Mouse (Mus musculus) midbrain, embryonic 16.5 days (tissue): ENCODE results near the gene Cog2. TPM values are rescaled to one million over a fixed set of nuclear protein-coding genes. Genes with fewer than 3 reads are reported as not detected.

ENCODE experiments used
- ATAC-seq: fragments of 200-750 bp; cut with Nextera tagmentation; 2 replicates; pipeline ENCODE4 v1.8.0; 2017; ENCODE audit warnings: moderate TSS enrichment
- H3K27ac ChIP-seq: fragments of 300-500 bp; sonication (generic); 2 replicates; pipeline ENCODE4 v1.5.1; 2014; ENCODE audit warnings: mild to moderate bottlenecking, low read length, mixed read lengths
- H3K27me3 ChIP-seq: fragments of 300-500 bp; sonication (generic); 2 replicates; pipeline ENCODE4 v1.6.1; 2014; ENCODE audit warnings: low read depth, low read length, mixed read lengths; ENCODE audit not compliant: control insufficient read depth, insufficient read depth
- H3K36me3 ChIP-seq: fragments of 300-500 bp; sonication (generic); 2 replicates; pipeline ENCODE4 v1.6.1; 2014; ENCODE audit warnings: mild to moderate bottlenecking, low read length, moderate library complexity, mixed read lengths; ENCODE audit not compliant: control insufficient read depth, insufficient read depth
- H3K4me1 ChIP-seq: fragments of 300-500 bp; sonication (generic); 2 replicates; pipeline ENCODE4 v1.6.1; 2014; ENCODE audit warnings: mild to moderate bottlenecking, low read length, mixed read lengths; ENCODE audit not compliant: control insufficient read depth, insufficient read depth
- H3K4me2 ChIP-seq: fragments of 300-500 bp; sonication (generic); 2 replicates; pipeline ENCODE4 v1.6.1; 2014; ENCODE audit warnings: mild to moderate bottlenecking, low read length, mixed read lengths
- H3K4me3 ChIP-seq: fragments of 300-500 bp; sonication (generic); 2 replicates; pipeline ENCODE4 v1.5.1; 2014; ENCODE audit warnings: low read depth, mild to moderate bottlenecking, low read length, moderate library complexity, mixed read lengths
- H3K9ac ChIP-seq: fragments of 300-500 bp; sonication (generic); 2 replicates; pipeline ENCODE4 v1.6.1; 2014; ENCODE audit warnings: low read depth, low read length, mixed read lengths
- H3K9me3 ChIP-seq: fragments of 300-500 bp; sonication (generic); replicated peaks from 2 replicates; pipeline ENCODE4 v1.6.1; 2014; ENCODE audit warnings: mild to moderate bottlenecking, low read length, mixed read lengths; ENCODE audit not compliant: control insufficient read depth, poor library complexity, severe bottlenecking
- WGBS: fragments of 180-500 bp; shearing (Covaris S2); extraction: QIAGEN DNeasy Blood & Tissue Kit; methylation state at CpG from one replicate; pipeline ENCODE4 v1.1.7; 2014; 5-methylcytosine and 5-hydroxymethylcytosine counted together
- polyA plus RNA-seq: library from polyadenylated mRNA; unstranded; fragments of >200 nt; fragmentation: Nextera tagmentation; extraction: Ambion mirVana; gene quantifications from 2 replicates; pipeline ENCODE4 v1.2.1, GENCODE M21; 2015

The Cog2 gene
- polyA plus RNA-seq, 1 experiment from 2014 or later, result 33.0 TPM

DNA sequence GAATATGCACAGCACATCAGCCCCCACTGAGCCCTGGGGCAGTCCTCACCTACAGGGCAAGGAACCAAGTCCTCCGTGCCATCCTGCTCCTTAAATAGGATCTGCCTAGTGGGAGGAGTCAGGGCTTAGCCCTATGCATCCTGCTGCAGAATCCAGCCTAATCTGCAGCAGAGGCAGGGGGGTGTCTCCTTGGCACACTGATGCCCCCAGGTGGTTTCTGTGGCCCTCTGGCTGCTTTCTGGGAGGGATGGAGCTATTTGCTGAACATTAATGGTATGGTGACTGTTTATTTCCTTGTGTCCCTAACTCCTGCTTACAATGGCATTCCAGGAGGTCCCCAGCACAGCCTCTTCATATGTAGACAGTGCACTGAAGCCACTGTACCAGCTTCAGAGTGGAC is 27.6 kb downstream of the Cog2 start:
- Histone ChIP-seq H3K9me3 (no peaks in the 10 kb centered on the region), H3K4me1 (no peaks in the 10 kb centered on the region), H3K36me3 (peaks cover 58% of the 10 kb centered on the region), H3K4me2 (no peak overlapping the region), H3K27ac (no peak overlapping the region), H3K9ac (no peak overlapping the region), H3K27me3 (no peaks in the 10 kb centered on the region), H3K4me3 (no peak overlapping the region)
- no peak for ATAC-seq
- 81% methylated on average over 1 of the region's 1 CpGs for WGBS

DNA sequence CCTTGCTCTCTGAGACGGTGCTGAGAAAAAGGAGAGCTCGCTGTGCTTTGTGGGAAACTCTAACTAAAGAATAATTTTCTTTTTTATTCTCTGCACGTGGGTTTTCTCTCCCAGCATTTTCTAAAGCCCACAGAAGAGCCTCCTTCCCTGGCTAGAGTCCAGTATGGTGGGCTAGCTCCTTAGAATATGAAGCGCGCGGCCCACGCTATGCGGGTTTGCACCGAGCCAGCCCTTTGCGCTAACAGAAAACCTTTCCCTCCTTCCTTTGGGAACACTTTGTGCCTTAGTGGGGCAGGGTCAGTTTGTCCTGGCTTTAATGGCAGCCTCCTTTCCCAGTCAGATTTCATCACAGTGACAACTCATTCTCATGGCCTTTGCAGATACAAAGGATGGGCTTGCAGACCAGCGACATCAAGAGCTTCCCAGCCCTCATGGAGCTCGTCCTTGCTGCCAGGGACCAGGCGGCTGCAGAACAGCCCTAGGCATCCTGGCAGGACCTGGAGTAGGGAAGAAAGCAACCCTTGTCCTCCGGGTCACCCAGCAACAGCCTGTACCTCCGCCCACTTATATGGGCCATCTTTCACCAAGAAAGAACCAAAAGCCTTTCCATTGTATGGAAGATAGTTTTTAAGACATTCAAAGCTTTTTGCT is 30.6 kb downstream of the Cog2 start:
- peaks cover 3% of the 10 kb centered on the region; the same call in 1 of the 2 replicates for H3K4me1 ChIP-seq
- 91% methylated on average over 15 of the region's 15 CpGs for WGBS
- H3K9me3 ChIP-seq, result no peaks in the 10 kb centered on the region
- H3K9ac ChIP-seq, result no peak overlapping the region
- peaks cover 42% of the 10 kb centered on the region for H3K36me3 ChIP-seq
- no peak overlapping the region for H3K4me2 ChIP-seq
- no peak overlapping the region for H3K4me3 ChIP-seq
- no peak overlapping the region for H3K27ac ChIP-seq
- ATAC-seq, result no peak
- H3K27me3 ChIP-seq, result no peaks in the 10 kb centered on the region

DNA sequence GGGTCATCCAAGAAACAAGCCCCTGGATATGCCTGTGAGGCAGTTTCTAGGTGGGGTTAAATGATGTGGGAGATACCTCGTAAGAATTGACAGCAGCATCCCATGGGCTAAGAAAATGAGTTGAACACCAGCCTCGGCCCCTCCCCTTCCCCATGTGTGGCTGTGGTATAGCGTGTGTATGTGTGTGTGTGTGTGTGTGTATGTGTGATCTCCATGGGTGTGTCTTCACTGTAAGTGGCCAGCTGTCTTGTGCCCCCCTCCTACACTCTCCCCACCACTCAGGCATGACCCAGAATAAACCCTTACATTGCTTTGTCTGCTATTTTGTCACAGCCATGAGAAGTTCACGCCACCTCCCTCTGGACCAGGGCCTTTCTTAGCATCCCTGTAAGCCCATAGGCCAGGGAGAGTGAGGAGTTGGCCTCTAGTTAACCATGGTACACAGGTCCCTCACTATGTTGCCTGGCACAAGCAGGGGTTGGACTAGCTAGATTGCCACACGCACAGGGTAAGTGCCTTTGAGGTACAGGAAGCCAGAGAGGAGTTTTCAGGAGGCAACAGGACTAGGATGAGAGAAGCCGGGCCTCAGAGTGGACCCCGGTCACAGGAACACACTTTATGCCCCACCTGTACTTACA is 34.7 kb downstream of the Cog2 start:
- H3K4me1 ChIP-seq, result peaks cover 7% of the 10 kb centered on the region
- peaks cover 21% of the 10 kb centered on the region for H3K36me3 ChIP-seq
- H3K9ac ChIP-seq, result no peak overlapping the region
- H3K4me3 ChIP-seq, result no peak overlapping the region
- WGBS, result 85% methylated on average over 7 of the region's 7 CpGs
- H3K4me2 ChIP-seq, result no peak overlapping the region
- ATAC-seq, result no peak
- no peaks in the 10 kb centered on the region for H3K9me3 ChIP-seq
- no peak overlapping the region for H3K27ac ChIP-seq
- H3K27me3 ChIP-seq, result no peaks in the 10 kb centered on the region

DNA sequence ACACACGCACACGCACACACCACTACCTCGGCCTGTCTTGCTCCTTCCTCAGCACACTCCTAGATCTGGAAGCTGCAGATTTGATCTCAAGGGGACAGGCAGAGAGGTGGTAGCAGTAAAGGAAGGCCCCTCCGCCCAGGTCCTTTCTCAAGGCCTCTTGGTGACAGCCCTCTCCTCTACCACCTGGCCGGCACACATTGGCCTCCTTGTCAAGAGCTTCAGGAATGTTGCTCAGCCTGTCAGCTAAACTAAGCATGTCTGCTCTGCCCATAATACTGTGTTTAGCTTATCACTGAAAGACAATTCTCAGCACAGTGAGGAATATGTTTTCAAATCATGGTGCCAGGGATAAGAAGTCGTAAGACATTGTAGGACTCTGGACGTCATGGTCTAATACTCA is 35.6 kb downstream of the Cog2 start:
- Histone ChIP-seq H3K9ac (peak overlapping the region; percentile 17; the same call in 1 of the 2 replicates), H3K4me2 (no peak overlapping the region), H3K36me3 (peaks cover 15% of the 10 kb centered on the region; the same call in 1 of the 2 replicates), H3K4me3 (no peak overlapping the region), H3K4me1 (peaks cover 7% of the 10 kb centered on the region), H3K27me3 (no peaks in the 10 kb centered on the region), H3K9me3 (no peaks in the 10 kb centered on the region), H3K27ac (peak overlapping the region; percentile 19; the same call in 1 of the 2 replicates)
- no peak for ATAC-seq
- WGBS, result 80% methylated on average over 7 of the region's 7 CpGs

DNA sequence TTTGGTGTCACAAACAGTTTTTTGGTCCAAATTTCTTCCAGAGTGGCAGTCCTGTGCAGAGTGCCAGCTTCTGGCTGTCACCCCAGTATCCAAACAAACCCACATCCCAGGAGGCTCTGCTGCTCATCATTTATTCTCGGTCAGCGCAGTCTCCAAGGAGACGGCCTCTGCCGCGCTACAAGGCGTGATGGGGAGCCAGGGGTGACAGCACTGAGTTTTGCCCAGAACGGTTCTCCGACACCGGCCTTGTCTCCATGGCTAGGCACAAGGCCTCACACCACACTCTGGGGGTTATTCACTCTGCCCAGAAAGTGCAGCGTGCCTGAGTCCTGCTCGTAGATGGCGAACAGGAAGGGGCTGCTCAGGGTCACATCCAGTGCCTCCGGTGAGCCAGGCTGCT is 36.1 kb downstream of the Cog2 start:
- Histone ChIP-seq H3K9me3 (no peaks in the 10 kb centered on the region), H3K4me2 (no peak overlapping the region), H3K9ac (no peak overlapping the region), H3K4me1 (peaks cover 7% of the 10 kb centered on the region), H3K27me3 (no peaks in the 10 kb centered on the region), H3K27ac (peak overlapping the region; percentile 67), H3K36me3 (peaks cover 11% of the 10 kb centered on the region; the same call in 1 of the 2 replicates), H3K4me3 (no peak overlapping the region)
- WGBS, result 48% methylated on average over 13 of the region's 13 CpGs
- peak; percentile 73 for ATAC-seq

DNA sequence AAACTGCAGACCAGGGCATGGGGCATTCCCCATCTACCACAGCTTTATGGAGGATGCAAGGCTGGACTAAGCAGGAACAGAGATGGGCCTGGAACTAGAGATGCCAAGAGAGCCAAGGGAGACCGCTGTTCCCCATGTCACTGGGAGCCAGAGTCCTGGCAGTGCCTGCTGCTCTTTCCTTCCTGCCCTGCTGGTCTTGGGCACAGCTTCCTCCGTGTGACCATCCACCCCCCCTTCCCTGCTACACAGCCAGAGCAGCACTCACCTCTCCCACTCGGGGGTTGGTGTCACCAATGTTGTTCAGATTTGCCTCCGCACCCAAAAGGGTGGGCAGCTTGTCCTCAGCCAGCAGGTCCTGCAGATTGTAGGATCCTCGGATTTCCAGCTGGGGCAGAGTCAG is 36.9 kb downstream of the Cog2 start:
- WGBS, result 63% methylated on average over 5 of the region's 5 CpGs
- Histone ChIP-seq H3K4me3 (no peak overlapping the region), H3K36me3 (peaks cover 4% of the 10 kb centered on the region; the same call in 1 of the 2 replicates), H3K4me1 (peaks cover 7% of the 10 kb centered on the region), H3K9me3 (no peaks in the 10 kb centered on the region), H3K4me2 (no peak overlapping the region), H3K27me3 (no peaks in the 10 kb centered on the region), H3K9ac (no peak overlapping the region), H3K27ac (peak overlapping the region; percentile 67; the same call in 1 of the 2 replicates)
- no peak for ATAC-seq

DNA sequence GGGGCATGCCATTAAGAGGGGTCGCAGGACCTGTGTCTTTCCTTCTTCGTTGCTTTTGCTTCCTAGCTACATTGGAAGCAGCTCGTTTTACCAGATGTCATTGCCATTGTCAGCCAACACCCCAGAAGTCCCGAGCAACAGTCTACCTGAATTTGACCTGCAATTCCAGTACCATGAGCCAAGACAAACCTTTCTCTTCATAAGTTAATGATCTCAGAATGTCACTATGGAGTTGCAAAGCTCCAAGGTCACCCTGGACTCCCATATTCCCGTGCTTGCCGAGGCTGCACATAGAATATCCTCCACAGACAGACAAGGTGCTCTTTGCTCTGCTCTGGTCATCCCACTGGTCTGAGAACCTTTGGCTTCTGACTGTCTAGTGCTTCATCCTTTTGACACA is 46.6 kb downstream of the Cog2 start:
- Histone ChIP-seq H3K36me3 (no peaks in the 10 kb centered on the region), H3K4me1 (no peaks in the 10 kb centered on the region; the same call in 1 of the 2 replicates), H3K9ac (no peak overlapping the region), H3K27me3 (peaks cover 3% of the 10 kb centered on the region; the same call in 1 of the 2 replicates), H3K27ac (no peak overlapping the region), H3K4me2 (no peak overlapping the region), H3K9me3 (no peaks in the 10 kb centered on the region), H3K4me3 (no peak overlapping the region)
- 87% methylated on average over 6 of the region's 6 CpGs for WGBS
- ATAC-seq, result no peak

DNA sequence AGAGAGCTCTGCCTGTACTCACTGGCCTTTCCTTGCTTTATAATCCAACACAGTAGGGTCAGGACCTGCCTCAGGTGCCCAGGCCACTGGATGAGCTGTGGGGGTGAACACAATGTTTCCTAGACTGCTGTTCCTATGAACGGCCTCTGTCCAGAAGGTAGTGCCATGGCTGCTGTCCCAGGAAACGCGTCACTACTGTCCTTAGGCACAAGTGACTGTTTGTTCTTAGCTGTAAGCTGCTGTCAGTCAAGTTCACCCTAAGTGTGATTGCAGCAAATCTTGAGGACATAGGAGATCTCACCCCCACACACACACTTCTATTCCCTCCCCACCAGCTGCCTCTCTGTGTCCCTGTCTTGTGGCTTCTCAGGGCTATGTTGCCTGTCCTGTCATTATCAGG is 47.0 kb downstream of the Cog2 start:
- WGBS, result 91% methylated on average over 3 of the region's 3 CpGs
- H3K9ac ChIP-seq, result no peak overlapping the region
- no peaks in the 10 kb centered on the region for H3K36me3 ChIP-seq
- no peaks in the 10 kb centered on the region; the same call in 1 of the 2 replicates for H3K4me1 ChIP-seq
- H3K4me3 ChIP-seq, result no peak overlapping the region
- ATAC-seq, result no peak
- H3K9me3 ChIP-seq, result no peaks in the 10 kb centered on the region
- no peak overlapping the region for H3K4me2 ChIP-seq
- no peak overlapping the region for H3K27ac ChIP-seq
- H3K27me3 ChIP-seq, result peaks cover 3% of the 10 kb centered on the region; the same call in 1 of the 2 replicates

DNA sequence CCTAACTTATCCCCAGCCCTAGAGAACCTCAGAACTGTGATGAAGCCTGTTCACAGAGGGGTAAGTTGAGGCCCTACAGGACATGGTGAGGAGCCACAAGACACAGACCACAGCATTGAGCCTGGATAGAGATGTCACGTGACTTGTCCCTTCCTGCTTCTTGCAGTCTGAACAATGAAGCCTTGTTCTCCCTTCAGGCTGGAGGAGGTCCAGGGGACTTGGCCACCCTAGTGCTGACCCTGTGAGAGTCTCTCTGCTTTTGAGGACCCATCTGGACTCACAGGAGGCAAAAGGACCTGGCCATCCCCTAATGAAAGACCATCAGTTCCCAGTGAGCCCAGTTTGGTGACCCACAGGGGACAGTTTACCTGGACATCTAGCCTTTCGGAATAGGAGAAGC is 48.5 kb downstream of the Cog2 start:
- no peak for ATAC-seq
- 75% methylated on average over 2 of the region's 2 CpGs for WGBS
- no peaks in the 10 kb centered on the region for H3K9me3 ChIP-seq

More for the DNA sequence above, 48.5 kb downstream of the Cog2 start:
- H3K9ac ChIP-seq, result no peak overlapping the region
- H3K4me1 ChIP-seq, result no peaks in the 10 kb centered on the region; the same call in 1 of the 2 replicates
- H3K36me3 ChIP-seq, result no peaks in the 10 kb centered on the region
- no peak overlapping the region for H3K4me2 ChIP-seq
- H3K27me3 ChIP-seq, result peaks cover 3% of the 10 kb centered on the region; the same call in 1 of the 2 replicates
- no peak overlapping the region for H3K27ac ChIP-seq
- no peak overlapping the region for H3K4me3 ChIP-seq
